Mouse (Mus musculus): ENCODE data around the gene Lhfp. TPM values are rescaled to one million over a fixed set of nuclear protein-coding genes. Genes with fewer than 3 reads are reported as not detected.

Lhfp gene
- polyA plus RNA-seq, 1 experiment: 13.7 TPM

DNA sequence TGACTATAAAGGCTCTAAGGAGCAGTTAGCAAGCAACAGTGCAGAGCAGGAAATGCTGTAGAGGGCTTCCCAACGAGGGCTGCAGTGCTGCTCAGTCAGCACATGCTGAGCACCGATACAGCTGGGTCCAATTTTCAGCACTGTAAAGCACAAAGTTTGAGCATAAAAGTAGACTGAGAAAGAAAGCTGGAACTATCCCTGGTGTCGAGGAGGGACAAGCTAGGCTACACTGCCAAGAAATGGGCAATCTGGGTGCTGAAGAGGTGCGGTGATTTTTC, 24.7 kb downstream of the Lhfp start:
- WGBS: 67% methylated on average over 4 of the region's 4 CpGs
- Histone ChIP-seq H3K4me1 (ENCODE audit: control insufficient read depth, insufficient read depth, low read length) (no peaks in the 10 kb centered on the region), H3K27ac (ENCODE audit: control insufficient read depth, insufficient read depth, low read depth, low read length, poor library complexity) (no peak overlapping the region), H3K4me3 (replicated peaks; ENCODE audit: control insufficient read depth, low read depth, low read length) (no peak overlapping the region)
- TF ChIP-seq CTCF (IDR thresholded peaks at IDR 0.05; ENCODE audit: control insufficient read depth, insufficient read depth, low read length): no peak

DNA sequence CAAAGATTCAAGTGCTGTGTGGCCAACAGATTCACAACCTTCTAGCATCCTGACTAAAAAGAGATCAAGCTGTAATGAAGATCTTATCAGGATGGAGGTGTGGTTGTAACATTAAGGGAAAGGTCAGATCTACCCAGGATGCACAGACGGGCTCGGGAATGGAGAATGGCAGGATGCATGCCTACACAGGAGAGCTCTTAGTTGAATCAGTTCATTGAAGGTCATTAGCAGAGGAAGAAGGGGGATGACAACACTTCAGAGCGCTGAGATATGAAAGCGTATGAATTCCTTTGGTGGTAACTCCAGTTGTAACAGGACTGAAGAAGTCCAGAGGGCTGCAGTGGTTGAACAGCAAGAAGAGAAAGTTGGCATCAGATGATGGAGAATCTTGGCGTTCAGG, 27.1 kb downstream of the Lhfp start:
- 81% methylated on average over 5 of the region's 5 CpGs for WGBS
- TF ChIP-seq POLR2A (IDR thresholded peaks at IDR 0.05; ENCODE audit: borderline replicate concordance, control insufficient read depth, low read depth, low read length) (no peak), CTCF (IDR thresholded peaks at IDR 0.05; ENCODE audit: control insufficient read depth, insufficient read depth, low read length) (no peak)

GRCm38 (mm10) chr3:53074264-53074663, 32.9 kb downstream of the Lhfp start:
- TF ChIP-seq POLR2A (IDR thresholded peaks at IDR 0.05; ENCODE audit: borderline replicate concordance, control insufficient read depth, low read depth, low read length) (no peak), CTCF (IDR thresholded peaks at IDR 0.05; ENCODE audit: control insufficient read depth, insufficient read depth, low read length) (no peak)
- Histone ChIP-seq H3K4me1 (ENCODE audit: control insufficient read depth, insufficient read depth, low read length) (no peaks in the 10 kb centered on the region), H3K4me3 (replicated peaks; ENCODE audit: control insufficient read depth, low read depth, low read length) (no peak overlapping the region), H3K27ac (ENCODE audit: control insufficient read depth, insufficient read depth, low read depth, low read length, poor library complexity) (no peak overlapping the region)
- 78% methylated on average over 4 of the region's 4 CpGs for whole genome bisulfite sequencing

More for the DNA sequence above, 27.1 kb downstream of the Lhfp start:
- no peaks in the 10 kb centered on the region for H3K4me1 ChIP-seq (ENCODE audit: control insufficient read depth, insufficient read depth, low read length)
- no peak overlapping the region for H3K27ac ChIP-seq (ENCODE audit: control insufficient read depth, insufficient read depth, low read depth, low read length, poor library complexity)
- H3K4me3 ChIP-seq (replicated peaks; ENCODE audit: control insufficient read depth, low read depth, low read length): no peak overlapping the region

DNA sequence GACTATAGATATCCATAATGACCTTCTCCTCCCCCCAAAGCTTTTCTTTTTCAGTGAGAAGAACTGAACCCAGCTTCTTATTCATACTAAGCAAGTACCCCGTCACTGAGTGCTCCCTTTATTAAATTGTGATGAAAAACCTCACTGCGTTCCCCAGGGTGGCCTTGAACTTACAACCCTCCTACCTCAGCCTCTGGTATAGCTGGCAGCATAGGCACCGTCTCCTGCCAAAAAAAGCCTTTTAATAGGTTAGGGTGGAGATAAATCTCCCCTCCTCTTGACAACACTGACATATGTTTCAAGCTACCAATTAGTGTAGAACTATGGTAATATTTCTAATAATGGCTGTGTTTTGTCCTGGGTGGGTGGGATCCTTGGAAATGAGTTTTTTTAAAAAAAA, 33.4 kb downstream of the Lhfp start:
- Histone ChIP-seq H3K27ac (ENCODE audit: control insufficient read depth, insufficient read depth, low read depth, low read length, poor library complexity) (no peak overlapping the region), H3K4me1 (ENCODE audit: control insufficient read depth, insufficient read depth, low read length) (no peaks in the 10 kb centered on the region), H3K4me3 (replicated peaks; ENCODE audit: control insufficient read depth, low read depth, low read length) (no peak overlapping the region)
- WGBS: 84% methylated on average over 3 of the region's 3 CpGs
- TF ChIP-seq POLR2A (IDR thresholded peaks at IDR 0.05; ENCODE audit: borderline replicate concordance, control insufficient read depth, low read depth, low read length) (no peak), CTCF (IDR thresholded peaks at IDR 0.05; ENCODE audit: control insufficient read depth, insufficient read depth, low read length) (no peak)

GRCm38 (mm10) chr3:53080286-53080685, 39.0 kb downstream of the Lhfp start:
- no peaks in the 10 kb centered on the region for H3K4me1 ChIP-seq (ENCODE audit: control insufficient read depth, insufficient read depth, low read length)
- WGBS: 86% methylated on average over 6 of the region's 6 CpGs
- TF ChIP-seq POLR2A (IDR thresholded peaks at IDR 0.05; ENCODE audit: borderline replicate concordance, control insufficient read depth, low read depth, low read length): no peak
- no peak for TF ChIP-seq CTCF (IDR thresholded peaks at IDR 0.05; ENCODE audit: control insufficient read depth, insufficient read depth, low read length)
- no peak overlapping the region for H3K27ac ChIP-seq (ENCODE audit: control insufficient read depth, insufficient read depth, low read depth, low read length, poor library complexity)
- H3K4me3 ChIP-seq (replicated peaks; ENCODE audit: control insufficient read depth, low read depth, low read length): no peak overlapping the region

DNA sequence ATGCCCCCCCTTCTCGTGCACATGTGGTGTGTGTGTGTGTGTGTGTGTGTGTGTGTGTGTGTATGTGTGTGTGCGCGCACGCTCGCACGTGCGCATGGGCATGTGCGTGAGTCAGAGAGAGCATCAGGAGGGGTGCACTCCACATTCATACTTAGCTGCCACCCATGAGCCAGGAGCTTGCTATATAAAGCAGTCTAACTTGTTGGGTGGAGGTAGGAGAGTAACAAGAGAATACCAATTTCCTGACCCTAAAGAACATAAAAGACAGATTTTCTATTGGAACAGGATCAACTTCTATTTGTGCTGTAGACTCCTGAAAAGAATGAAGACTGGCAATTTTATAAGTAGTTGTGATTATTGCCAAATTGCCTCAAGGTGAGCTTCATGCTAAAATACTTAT, 39.4 kb downstream of the Lhfp start:
- no peak overlapping the region for H3K4me3 ChIP-seq (replicated peaks; ENCODE audit: control insufficient read depth, low read depth, low read length)
- H3K4me1 ChIP-seq (ENCODE audit: control insufficient read depth, insufficient read depth, low read length): no peaks in the 10 kb centered on the region
- whole genome bisulfite sequencing: 88% methylated on average over 8 of the region's 8 CpGs
- H3K27ac ChIP-seq (ENCODE audit: control insufficient read depth, insufficient read depth, low read depth, low read length, poor library complexity): no peak overlapping the region
- TF ChIP-seq CTCF (IDR thresholded peaks at IDR 0.05; ENCODE audit: control insufficient read depth, insufficient read depth, low read length) (no peak), POLR2A (IDR thresholded peaks at IDR 0.05; ENCODE audit: borderline replicate concordance, control insufficient read depth, low read depth, low read length) (no peak)

- 74% methylated on average over 5 of the region's 5 CpGs for WGBS
Measured at GRCm38 (mm10) chr3:53083717-53084116, 42.4 kb downstream of the Lhfp start.

DNA sequence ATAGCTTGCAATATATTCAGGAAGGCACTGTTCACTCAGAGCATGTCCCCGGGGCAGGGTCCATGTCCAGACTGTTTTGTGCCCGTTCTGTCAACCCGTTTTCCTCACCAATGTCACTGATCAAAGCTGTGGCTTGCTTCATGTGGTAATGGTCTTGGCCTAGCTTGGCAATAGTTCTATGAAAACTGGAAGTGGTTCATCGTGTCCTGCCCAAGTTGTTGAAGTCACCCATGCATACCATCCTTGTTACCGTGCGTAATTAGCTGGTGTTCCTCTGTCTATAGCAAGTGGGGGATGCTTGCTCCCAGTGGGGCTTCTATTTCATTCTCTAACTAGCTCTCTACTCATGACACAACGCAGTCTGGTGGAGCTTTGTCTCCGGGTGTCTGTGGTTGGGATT, 43.5 kb downstream of the Lhfp start:
- no peak for TF ChIP-seq POLR2A (IDR thresholded peaks at IDR 0.05; ENCODE audit: borderline replicate concordance, control insufficient read depth, low read depth, low read length)
- no peak for TF ChIP-seq CTCF (IDR thresholded peaks at IDR 0.05; ENCODE audit: control insufficient read depth, insufficient read depth, low read length)
- 72% methylated on average over 8 of the region's 8 CpGs for WGBS
- H3K4me3 ChIP-seq (replicated peaks; ENCODE audit: control insufficient read depth, low read depth, low read length): no peak overlapping the region
- no peaks in the 10 kb centered on the region for H3K4me1 ChIP-seq (ENCODE audit: control insufficient read depth, insufficient read depth, low read length)
- no peak overlapping the region for H3K27ac ChIP-seq (ENCODE audit: control insufficient read depth, insufficient read depth, low read depth, low read length, poor library complexity)

More at GRCm38 (mm10) chr3:53083717-53084116, 42.4 kb downstream of the Lhfp start:
- H3K4me1 ChIP-seq (ENCODE audit: control insufficient read depth, insufficient read depth, low read length): no peaks in the 10 kb centered on the region
- H3K4me3 ChIP-seq (replicated peaks; ENCODE audit: control insufficient read depth, low read depth, low read length): no peak overlapping the region
- H3K27ac ChIP-seq (ENCODE audit: control insufficient read depth, insufficient read depth, low read depth, low read length, poor library complexity): no peak overlapping the region
- TF ChIP-seq POLR2A (IDR thresholded peaks at IDR 0.05; ENCODE audit: borderline replicate concordance, control insufficient read depth, low read depth, low read length) (no peak), CTCF (IDR thresholded peaks at IDR 0.05; ENCODE audit: control insufficient read depth, insufficient read depth, low read length) (no peak)

- Histone ChIP-seq H3K27ac (ENCODE audit: control insufficient read depth, insufficient read depth, low read depth, low read length, poor library complexity) (no peak overlapping the region), H3K4me3 (replicated peaks; ENCODE audit: control insufficient read depth, low read depth, low read length) (no peak overlapping the region), H3K4me1 (ENCODE audit: control insufficient read depth, insufficient read depth, low read length) (no peaks in the 10 kb centered on the region)
- TF ChIP-seq CTCF (IDR thresholded peaks at IDR 0.05; ENCODE audit: control insufficient read depth, insufficient read depth, low read length): no peak
- TF ChIP-seq POLR2A (IDR thresholded peaks at IDR 0.05; ENCODE audit: borderline replicate concordance, control insufficient read depth, low read depth, low read length): no peak
- WGBS: 67% methylated on average over 7 of the region's 7 CpGs
Measured at GRCm38 (mm10) chr3:53086481-53087155, 45.3 kb downstream of the Lhfp start.

Data from bone marrow, adult 2 months (tissue).